Mouse (Mus musculus) ES-E14 (cell line): ENCODE data around the gene Ddx10. TPM values are rescaled to one million over a fixed set of nuclear protein-coding genes. Genes with fewer than 3 reads are reported as not detected.

Source experiments
- DNase-seq: peaks from one replicate; pipeline ENCODE4 v3.0.0-alpha.2; 2013; ENCODE audit warnings: low read depth, low spot score
- H3K27ac ChIP-seq: 2 replicates; pipeline ENCODE4 v1.5.1; 2012; ENCODE audit warnings: low read depth, mild to moderate bottlenecking, low read length, moderate library complexity, mixed read lengths; ENCODE audit not compliant: poor library complexity, insufficient read depth, severe bottlenecking
- H3K36me3 ChIP-seq: 2 replicates; pipeline ENCODE4 v1.6.1; 2012; ENCODE audit warnings: mild to moderate bottlenecking, low read length, moderate library complexity, mixed read lengths; ENCODE audit not compliant: control insufficient read depth, poor library complexity, insufficient read depth, severe bottlenecking
- H3K4me1 ChIP-seq, 2 experiments: fragments of 150-350 bp in 1 of 2; sonication (generic) in 1 of 2; 2 replicates each; pipeline ENCODE4 v1.6.1; 2012; ENCODE audit warnings: low read length in 2 of 2, mild to moderate bottlenecking in 1 of 2, mixed read lengths in 1 of 2; ENCODE audit not compliant: control insufficient read depth in 2 of 2, insufficient read depth in 2 of 2, poor library complexity in 1 of 2
- H3K4me3 ChIP-seq, 2 experiments: fragments of 150-350 bp in 1 of 2; sonication (generic) in 1 of 2; 2 replicates each; pipeline ENCODE4 v1.5.1; 2012; ENCODE audit warnings: low read length in 2 of 2, low read depth in 1 of 2, mild to moderate bottlenecking in 1 of 2, mixed read lengths in 1 of 2; ENCODE audit not compliant: insufficient read depth in 1 of 2, poor library complexity in 1 of 2, severe bottlenecking in 1 of 2
- H3K9ac ChIP-seq: 2 replicates; pipeline ENCODE4 v1.6.1; 2012; ENCODE audit warnings: low read depth, mild to moderate bottlenecking, low read length, mixed read lengths; ENCODE audit not compliant: poor library complexity, insufficient read depth, severe bottlenecking
- H3K9me3 ChIP-seq: fragments of 150-350 bp; sonication (generic); 2 replicates; pipeline ENCODE4 v1.6.1; 2012; ENCODE audit warnings: low read depth, mild to moderate bottlenecking, low read length; ENCODE audit not compliant: control insufficient read depth, insufficient read depth
- CHD2 ChIP-seq: IDR thresholded peaks from 2 replicates; pipeline ENCODE4 v1.6.1; 2014; ENCODE audit warnings: mild to moderate bottlenecking, low read depth, low read length, inconsistent platforms
- HCFC1 ChIP-seq: IDR thresholded peaks from 2 replicates; pipeline ENCODE4 v1.6.1; 2012; ENCODE audit warnings: low read length, inconsistent platforms, borderline replicate concordance; ENCODE audit not compliant: insufficient read depth
- MAFK ChIP-seq: IDR thresholded peaks from 2 replicates; pipeline ENCODE4 v1.6.1; 2014; ENCODE audit warnings: mild to moderate bottlenecking, low read depth, low read length, inconsistent platforms; ENCODE audit not compliant: insufficient read depth
- ZC3H11A ChIP-seq: IDR thresholded peaks from 2 replicates; pipeline ENCODE4 v1.6.1; 2012; ENCODE audit warnings: low read depth, mild to moderate bottlenecking, inconsistent platforms, low read length, borderline replicate concordance
- ZNF384 ChIP-seq: IDR thresholded peaks from 2 replicates; pipeline ENCODE4 v1.6.1; 2012; ENCODE audit warnings: low read depth, low read length, inconsistent platforms
- in situ Hi-C, 2 experiments: fragments of 600-800 bp; cut with MboI; formaldehyde crosslinking; loops; one replicate each; pipeline ENCODE4 v1.15.1; 2025; ENCODE audit warnings: low sequenced_read_pairs in 2 of 2, inconsistent platforms in 1 of 2; ENCODE audit not compliant: unreplicated experiment in 2 of 2
- total RNA-seq: library from RNA; depleted of rRNA; stranded (reverse); fragments of 300-350 nt; gene quantifications from 2 replicates; pipeline ENCODE4 v1.2.3, GENCODE M21; 2012

Ddx10 gene
- total RNA-seq, 1 experiment = 46.7 TPM

GRCm38 (mm10) chr9:53264387-53264786 lies 16.5 kb upstream of the Ddx10 start:
- in situ Hi-C loops = loop anchor here in 1 of 2 experiments (25.0 kb wide), 1 partner anchor 123 kb away; the partner anchor contains the start of gene Kdelc2
- peak; percentile 9 for DNase-seq
- no peak overlapping the region for H3K27ac ChIP-seq

GRCm38 (mm10) chr9:53258199-53258598 lies 10.3 kb upstream of the Ddx10 start:
- no peak for TF ChIP-seq CHD2
- no peak for TF ChIP-seq ZC3H11A
- no peak for TF ChIP-seq HCFC1
- TF ChIP-seq ZNF384 = no peak
- TF ChIP-seq MAFK = no peak
- Histone ChIP-seq H3K27ac (no peak overlapping the region; the same call in 1 of the 2 replicates), H3K4me3 (no peak overlapping the region), H3K9me3 (no peaks in the 10 kb centered on the region), H3K4me1 (peaks cover 0 to 14% of the 10 kb centered on the region in 2 experiments; a peak in 2 of 4 replicates), H3K36me3 (no peaks in the 10 kb centered on the region), H3K9ac (no peak overlapping the region)
- in situ Hi-C loops = loop anchor here (5.0 to 25.0 kb wide), 2 partner anchors 129 kb away; partner anchors contain the start of gene Kdelc2 (in 1 of the 2)
- no peak for DNase-seq

More at GRCm38 (mm10) chr9:53264387-53264786, 16.5 kb upstream of the Ddx10 start:
- Histone ChIP-seq H3K36me3 (no peaks in the 10 kb centered on the region), H3K9me3 (no peaks in the 10 kb centered on the region), H3K4me1 (peaks cover 0 to 19% of the 10 kb centered on the region in 2 experiments; a peak in 2 of 4 replicates), H3K9ac (no peak overlapping the region; the same call in 1 of the 2 replicates), H3K4me3 (no peak overlapping the region)
- TF ChIP-seq MAFK = no peak
- TF ChIP-seq CHD2 = peak; percentile 37; the same call in 1 of the 2 replicates
- TF ChIP-seq ZC3H11A = no peak

- H3K4me3 ChIP-seq = no peak overlapping the region
- H3K36me3 ChIP-seq = no peaks in the 10 kb centered on the region
- H3K4me1 ChIP-seq = peaks cover 0 to 12% of the 10 kb centered on the region in 2 experiments; a peak in 2 of 4 replicates
- in situ Hi-C loops = loop anchor here (5.0 to 25.0 kb wide), 2 partner anchors 130 kb away; partner anchors contain the start of gene Kdelc2 (in 1 of the 2)
- no peaks in the 10 kb centered on the region for H3K9me3 ChIP-seq
- H3K9ac ChIP-seq = no peak overlapping the region
- no peak overlapping the region; the same call in 1 of the 2 replicates for H3K27ac ChIP-seq
- DNase-seq = peak; percentile 25
- TF ChIP-seq ZNF384 = no peak
- TF ChIP-seq ZC3H11A = no peak
- no peak for TF ChIP-seq CHD2
Measured at GRCm38 (mm10) chr9:53257772-53258171, 9.9 kb upstream of the Ddx10 start.

- DNase-seq = no peak
- H3K4me3 ChIP-seq = no peak overlapping the region
- H3K9ac ChIP-seq = no peak overlapping the region
- peaks cover 0 to 12% of the 10 kb centered on the region in 2 experiments; a peak in 2 of 4 replicates for H3K4me1 ChIP-seq
- in situ Hi-C loops = loop anchor here (5.0 to 25.0 kb wide), 2 partner anchors 131 kb away; partner anchors contain the start of gene Kdelc2 (in 1 of the 2)
- no peaks in the 10 kb centered on the region for H3K9me3 ChIP-seq
- no peaks in the 10 kb centered on the region for H3K36me3 ChIP-seq
- TF ChIP-seq CHD2 (no peak), MAFK (no peak)
- no peak overlapping the region for H3K27ac ChIP-seq
Measured at GRCm38 (mm10) chr9:53256690-53257305, 8.9 kb upstream of the Ddx10 start.

- no peak overlapping the region for H3K27ac ChIP-seq
- H3K36me3 ChIP-seq = no peaks in the 10 kb centered on the region
- peaks cover 0 to 5% of the 10 kb centered on the region in 2 experiments; a peak in 2 of 4 replicates for H3K4me1 ChIP-seq
- peak; percentile 65 for DNase-seq
- in situ Hi-C loops = loop anchor here in 1 of 2 experiments (25.0 kb wide), 1 partner anchor 133 kb away; the partner anchor contains the start of gene Kdelc2
- no peak overlapping the region for H3K9ac ChIP-seq
- H3K9me3 ChIP-seq = no peaks in the 10 kb centered on the region
- H3K4me3 ChIP-seq = no peak overlapping the region
- TF ChIP-seq HCFC1 (no peak), CHD2 (no peak), ZC3H11A (peak; percentile 97), ZNF384 (no peak)
Measured at GRCm38 (mm10) chr9:53254368-53254767, 6.5 kb upstream of the Ddx10 start.
